Mouse (Mus musculus) MEL-GATA-1-ER (cell line): ENCODE results near the gene Guca2a.

Experiments used
- DNase-seq: peaks from one replicate; pipeline ENCODE4 v3.0.0-alpha.2; 2012; ENCODE audit warnings: low read depth; ENCODE audit errors: extremely low read depth

The Guca2a gene

DNA sequence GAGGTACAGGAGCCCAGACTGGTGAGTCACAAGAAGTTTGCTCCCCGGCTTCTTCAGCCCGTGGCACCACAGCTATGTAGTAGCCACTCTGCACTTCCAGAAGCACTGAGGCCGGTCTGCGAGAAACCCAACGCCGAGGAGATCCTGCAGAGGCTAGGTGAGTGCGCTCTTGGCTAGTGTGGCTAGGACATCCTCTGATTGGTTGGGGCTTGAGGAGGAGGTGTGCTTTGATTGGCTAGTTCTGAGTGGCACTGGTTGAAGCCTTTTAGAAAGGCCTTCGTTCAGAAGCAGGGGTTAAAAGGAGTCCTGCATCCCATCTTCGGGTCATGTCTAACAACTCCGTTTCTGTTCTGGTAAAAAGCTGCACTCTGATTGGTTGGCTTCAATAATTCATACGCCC is 1.2 kb downstream of the Guca2a start:
- DNase-seq = no peak

DNA sequence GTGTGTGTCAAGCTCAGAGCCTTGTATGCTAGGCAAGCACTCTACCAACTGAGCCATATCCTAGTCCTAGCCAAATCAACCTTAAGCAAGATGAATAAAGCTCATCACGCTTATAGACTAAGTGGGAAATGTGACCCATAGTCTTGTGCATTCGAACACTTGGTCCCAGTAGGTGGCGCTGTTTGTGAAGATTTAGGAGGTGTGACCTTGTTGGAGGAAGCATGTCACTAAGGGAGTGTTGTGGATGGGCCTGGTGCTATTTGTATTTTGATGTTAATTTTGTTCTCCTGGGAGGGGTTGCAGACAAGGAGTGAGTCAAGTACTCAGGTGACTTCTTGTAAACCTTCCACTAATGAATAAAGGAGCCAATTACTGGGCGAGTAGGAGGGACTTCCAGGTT is 5.2 kb downstream of the Guca2a start:
- no peak for DNase-seq

- no peak for DNase-seq
These were observed 19.5 kb downstream of the Guca2a start for GRCm38 (mm10) chr4:119657011-119657410.

DNA sequence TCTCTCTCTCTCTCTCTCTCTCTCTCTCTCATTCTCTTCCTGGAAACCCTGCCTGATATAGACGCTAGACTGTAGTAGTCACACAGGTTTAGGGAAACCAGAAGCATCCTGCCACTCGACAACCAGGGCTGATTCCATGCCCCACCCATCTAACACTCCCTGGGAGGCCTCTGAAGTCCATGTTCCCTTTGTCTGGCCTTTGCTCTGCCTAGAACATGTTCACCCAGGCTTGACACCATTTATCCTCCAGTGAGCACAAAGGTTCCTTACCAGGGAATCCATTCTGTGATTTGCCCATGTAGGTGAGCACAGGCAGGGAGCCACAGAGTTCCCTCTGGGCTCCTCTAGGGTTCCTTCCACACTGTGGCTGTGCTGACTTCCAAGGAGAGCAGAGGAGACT is 20.7 kb downstream of the Guca2a start:
- DNase-seq = no peak

DNA sequence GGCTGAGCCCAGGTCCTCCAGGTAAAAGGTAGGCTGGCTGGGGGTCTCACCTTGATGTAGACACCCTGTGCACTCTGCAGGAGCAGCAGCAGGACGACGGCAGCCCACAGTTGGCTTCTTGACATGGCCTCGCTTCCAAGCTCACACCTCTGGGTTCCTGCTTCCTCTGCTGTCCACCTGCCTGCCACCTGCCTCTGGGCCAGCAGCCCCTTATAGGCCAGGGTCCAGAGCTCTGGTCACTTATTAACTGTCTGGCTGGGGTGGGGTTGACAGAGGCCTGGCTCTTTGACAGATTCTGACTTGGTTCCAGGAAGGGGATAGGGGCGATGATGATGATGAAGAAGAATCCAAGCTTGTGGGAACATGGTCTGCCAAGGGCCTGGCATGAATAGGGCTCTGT is 21.2 kb downstream of the Guca2a start, which contains the start of gene Guca2b:
Guca2b (minus strand) TSS at position 224 of the 400 bp plus-strand sequence.
- no peak for DNase-seq

- no peak for DNase-seq
These were observed 22.5 kb downstream of the Guca2a start for GRCm38 (mm10) chr4:119660007-119660406.

- DNase-seq = no peak
These were observed 24.6 kb downstream of the Guca2a start for GRCm38 (mm10) chr4:119662151-119662550.

- no peak for DNase-seq
These were observed 25.5 kb downstream of the Guca2a start for GRCm38 (mm10) chr4:119662976-119663375.

GRCm38 (mm10) chr4:119663409-119664095 is 26.0 kb downstream of the Guca2a start:
- no peak for DNase-seq

- DNase-seq = no peak
These were observed 27.7 kb downstream of the Guca2a start for GRCm38 (mm10) chr4:119665166-119665565.

DNA sequence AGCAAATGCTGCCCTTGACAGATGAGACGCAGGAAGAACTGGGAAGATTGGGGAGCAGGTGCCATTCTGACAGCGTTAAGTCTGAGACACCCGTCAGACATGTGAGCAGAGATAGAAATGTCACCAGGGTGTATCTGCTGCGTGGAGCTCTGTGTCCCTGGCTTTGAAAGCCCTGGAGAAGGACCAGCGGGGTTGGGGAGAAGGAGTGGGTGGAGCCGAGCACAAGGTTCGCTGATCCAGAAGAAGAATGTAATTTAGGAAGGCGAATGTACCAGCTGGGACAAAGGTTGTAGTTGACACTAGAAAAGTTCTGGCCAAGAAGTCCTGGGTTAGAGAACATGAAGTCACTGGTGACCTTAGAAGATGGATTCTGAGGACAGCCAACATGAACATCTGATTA is 28.6 kb downstream of the Guca2a start:
- no peak for DNase-seq

GRCm38 (mm10) chr4:119667454-119667853 is 29.9 kb downstream of the Guca2a start:
- peak; percentile 12 for DNase-seq

DNA sequence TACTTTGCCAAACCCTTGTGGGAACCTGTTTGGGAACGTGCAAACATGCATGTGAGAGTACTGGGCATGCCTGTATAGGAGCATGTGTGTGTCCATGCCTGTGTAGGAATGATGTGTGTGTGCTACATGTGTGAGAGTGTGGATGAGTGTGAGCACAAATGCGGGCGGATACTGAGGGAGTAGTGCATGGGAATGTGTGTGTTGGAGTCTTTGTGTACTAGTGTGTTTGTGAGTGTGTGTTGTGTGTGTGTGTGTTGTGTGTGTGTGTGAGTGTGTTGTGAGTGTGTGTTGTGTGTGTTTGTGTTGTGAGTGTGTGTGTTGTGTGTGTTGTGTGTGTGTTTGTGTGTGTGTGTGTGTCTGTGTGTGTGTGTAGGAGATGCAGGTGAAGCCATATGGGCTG is 30.7 kb downstream of the Guca2a start:
- DNase-seq = no peak

GRCm38 (mm10) chr4:119668596-119668995 is 31.1 kb downstream of the Guca2a start:
- no peak for DNase-seq

GRCm38 (mm10) chr4:119669356-119670209 is 32.1 kb downstream of the Guca2a start:
- DNase-seq = no peak

- DNase-seq = no peak
These were observed 32.7 kb downstream of the Guca2a start for GRCm38 (mm10) chr4:119670210-119670555.

GRCm38 (mm10) chr4:119670736-119671135 is 33.2 kb downstream of the Guca2a start:
- DNase-seq = no peak

- DNase-seq = no peak
These were observed 33.7 kb downstream of the Guca2a start for GRCm38 (mm10) chr4:119671164-119671563.

DNA sequence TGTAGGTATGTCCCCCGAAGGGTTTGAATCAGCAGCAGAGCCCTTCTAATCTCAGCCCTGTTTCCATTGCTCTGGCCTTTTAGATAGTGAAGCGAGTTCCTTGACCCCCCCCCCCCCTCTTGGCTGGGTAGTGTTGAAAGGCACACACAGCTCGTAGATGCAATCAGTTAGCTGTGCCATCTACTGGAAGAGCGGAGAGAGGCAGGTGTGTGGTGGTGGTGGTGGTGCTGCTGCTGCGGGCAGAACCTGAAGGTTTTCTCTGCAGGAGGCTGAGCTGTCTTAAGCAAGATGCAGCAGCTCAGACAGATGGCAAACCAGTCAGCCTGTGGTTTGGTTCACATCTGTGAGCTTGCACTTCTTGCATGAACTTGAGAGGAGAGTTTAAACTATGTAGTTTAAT is 35.2 kb downstream of the Guca2a start:
- DNase-seq = no peak

DNA sequence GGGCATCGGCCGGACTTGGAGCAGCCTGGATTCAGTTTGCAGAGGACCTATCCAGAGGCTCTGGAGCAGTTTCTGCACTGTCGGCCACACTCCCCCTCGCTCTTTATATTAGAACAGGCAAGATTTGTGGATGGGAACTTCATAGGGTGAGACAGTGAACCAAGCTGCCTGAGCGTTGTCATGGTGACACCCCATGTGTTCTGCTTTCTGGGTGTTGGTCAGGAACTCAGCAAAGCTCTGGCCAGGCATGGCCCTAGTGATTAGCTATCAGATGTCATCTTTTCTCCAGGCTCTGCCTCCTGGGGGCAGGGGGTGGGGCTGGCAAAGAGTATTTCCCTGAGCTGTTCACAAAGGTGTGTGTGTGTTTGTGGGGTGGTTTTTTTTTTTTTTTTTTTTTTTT is 45.1 kb downstream of the Guca2a start:
- DNase-seq = peak; percentile 30

DNA sequence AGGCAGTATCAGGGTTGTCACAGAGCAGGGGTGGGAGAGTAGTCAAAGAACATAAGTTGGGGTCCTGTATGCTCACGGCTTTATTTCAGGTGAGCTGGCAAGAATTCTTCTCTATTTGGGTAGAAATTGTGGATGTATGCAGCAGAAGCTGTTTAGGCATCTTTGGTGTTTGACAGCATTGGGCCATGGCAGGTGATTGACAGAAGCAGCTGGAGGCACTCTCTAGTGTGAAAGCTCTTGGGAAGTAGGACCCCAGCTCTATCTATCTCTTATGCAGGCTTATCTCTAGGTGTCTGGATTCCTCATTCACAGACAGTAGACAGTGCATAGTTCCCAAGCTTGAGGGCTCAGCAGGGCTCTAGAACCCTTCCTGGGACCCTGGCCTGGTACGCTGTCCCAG is 48.2 kb downstream of the Guca2a start:
- no peak for DNase-seq
